Mouse (Mus musculus) forebrain, embryonic 10.5 days (tissue): ENCODE measurements around the gene Dmac1. TPM values are rescaled to one million over a fixed set of nuclear protein-coding genes. Genes with fewer than 3 reads are reported as not detected.
"Not testable (repeated sequence)": the region's sequence is repeated elsewhere in the genome, so short reads cannot be mapped to it uniquely, and the experiment has no call there.

Experiments used
- DNase-seq: peaks from one replicate; pipeline ENCODE4 v3.0.0-alpha.2; 2017; ENCODE audit warnings: low spot score; ENCODE audit errors: extremely low spot score
- H3K27ac ChIP-seq: fragments of 300-500 bp; sonication (generic); 2 replicates; pipeline ENCODE4 v1.5.1; 2016; ENCODE audit warnings: mild to moderate bottlenecking
- H3K27me3 ChIP-seq: fragments of 300-500 bp; sonication (generic); 2 replicates; pipeline ENCODE4 v1.6.1; 2016; ENCODE audit warnings: mild to moderate bottlenecking; ENCODE audit not compliant: poor library complexity, severe bottlenecking
- H3K36me3 ChIP-seq: fragments of 300-500 bp; sonication (generic); replicated peaks from 2 replicates; pipeline ENCODE4 v1.6.1; 2016; ENCODE audit warnings: mild to moderate bottlenecking, moderate library complexity
- H3K4me1 ChIP-seq: fragments of 300-500 bp; sonication (generic); 2 replicates; pipeline ENCODE4 v1.6.1; 2016
- H3K4me3 ChIP-seq: fragments of 300-500 bp; sonication (generic); 2 replicates; pipeline ENCODE4 v1.5.1; 2016; ENCODE audit warnings: mild to moderate bottlenecking, moderate library complexity
- H3K9me3 ChIP-seq: fragments of 300-500 bp; sonication (generic); 2 replicates; pipeline ENCODE4 v1.6.1; 2016; ENCODE audit warnings: mild to moderate bottlenecking, moderate library complexity
- WGBS: fragments of 180-500 bp; shearing (Covaris S2); methylation state at CpG from one replicate; pipeline ENCODE4 v1.1.7; 2016; 5-methylcytosine and 5-hydroxymethylcytosine counted together
- polyA plus RNA-seq: library from polyadenylated mRNA; unstranded; fragments of >200 nt; fragmentation: Nextera tagmentation; extraction: Ambion mirVana; gene quantifications from 2 replicates; pipeline ENCODE4 v1.2.1, GENCODE M21; 2016

Dmac1 gene
- polyA plus RNA-seq, 1 experiment from 2014 or later = 111 TPM

DNA sequence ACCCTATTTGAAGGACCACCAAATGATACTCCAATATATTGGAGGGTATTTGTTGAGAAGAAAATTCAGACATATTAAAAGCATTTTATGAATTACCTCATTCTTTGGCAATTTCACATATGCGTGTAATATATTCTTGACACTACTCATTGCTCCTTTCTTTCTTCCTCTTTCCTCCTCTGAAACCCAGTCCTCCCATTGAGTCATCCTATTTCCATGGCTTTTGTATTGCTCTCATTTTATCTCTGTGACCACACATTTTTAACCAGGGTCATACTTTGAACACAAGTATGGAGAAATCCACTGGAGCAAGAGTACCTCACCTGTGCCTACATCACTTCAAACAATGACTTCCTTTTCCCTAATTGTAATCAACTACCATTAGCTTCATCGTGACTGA, 13.9 kb downstream of the Dmac1 start:
- DNase-seq = no peak
- Histone ChIP-seq H3K4me3 (no peak overlapping the region), H3K27ac (no peak overlapping the region), H3K4me1 (no peaks in the 10 kb centered on the region), H3K9me3 (no peaks in the 10 kb centered on the region), H3K36me3 (no peaks in the 10 kb centered on the region), H3K27me3 (no peaks in the 10 kb centered on the region)
- 90% methylated on average over 2 of the region's 2 CpGs for WGBS

DNA sequence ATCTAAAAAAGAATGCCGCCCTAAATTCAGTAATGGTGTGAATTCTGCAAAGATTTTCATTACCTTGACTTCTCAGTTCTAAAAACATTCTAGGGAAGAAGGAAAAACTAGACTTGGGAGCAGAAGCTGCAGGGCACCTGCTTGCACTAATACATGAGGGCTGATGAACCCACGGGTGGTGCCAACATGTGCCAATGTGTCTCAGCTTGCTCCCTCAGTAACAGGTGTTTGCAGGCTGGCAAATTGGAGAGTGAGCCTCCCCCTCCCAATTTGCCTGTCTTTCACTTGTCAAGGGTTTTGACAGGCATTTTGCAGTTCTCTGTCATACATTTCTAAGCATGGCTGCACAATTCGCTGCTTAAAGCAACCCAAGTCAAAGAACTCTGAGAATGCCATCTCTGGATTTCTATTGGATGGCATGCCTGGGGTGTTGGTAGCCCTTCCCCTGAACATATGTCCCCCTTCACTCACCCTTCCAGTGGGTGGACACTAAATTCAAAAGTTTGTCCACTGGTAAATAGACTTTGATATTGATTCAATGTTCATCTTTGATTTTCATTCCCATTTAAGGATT, 14.5 kb downstream of the Dmac1 start:
- H3K4me3 ChIP-seq = no peak overlapping the region
- 85% methylated on average over 3 of the region's 3 CpGs for WGBS
- no peaks in the 10 kb centered on the region for H3K36me3 ChIP-seq
- no peaks in the 10 kb centered on the region for H3K27me3 ChIP-seq
- DNase-seq = no peak
- no peaks in the 10 kb centered on the region for H3K4me1 ChIP-seq
- H3K27ac ChIP-seq = no peak overlapping the region
- no peaks in the 10 kb centered on the region for H3K9me3 ChIP-seq

DNA sequence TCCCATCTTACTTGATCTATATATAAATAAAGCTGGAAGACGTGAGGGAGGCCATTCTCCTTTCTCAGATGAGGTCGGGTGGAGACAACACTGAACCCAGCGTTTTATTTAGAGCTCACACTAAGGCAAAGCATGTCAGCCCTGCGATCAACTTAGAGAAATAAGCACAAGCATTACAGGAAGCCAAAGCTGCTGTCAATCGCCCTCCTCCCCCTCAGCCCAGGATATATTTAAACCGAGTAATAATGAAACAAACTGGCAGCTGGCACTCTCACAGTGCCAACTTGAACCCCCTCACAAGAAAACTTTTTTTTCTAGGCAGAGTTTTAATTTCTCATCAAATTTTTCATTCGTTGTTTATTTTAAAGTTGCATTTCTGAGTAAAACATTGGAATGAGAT, 15.7 kb downstream of the Dmac1 start:
- Histone ChIP-seq H3K9me3 (no peaks in the 10 kb centered on the region), H3K27ac (no peak overlapping the region), H3K4me1 (no peaks in the 10 kb centered on the region), H3K27me3 (no peaks in the 10 kb centered on the region), H3K4me3 (no peak overlapping the region), H3K36me3 (no peaks in the 10 kb centered on the region)
- DNase-seq = no peak
- WGBS = 87% methylated on average over 7 of the region's 7 CpGs

DNA sequence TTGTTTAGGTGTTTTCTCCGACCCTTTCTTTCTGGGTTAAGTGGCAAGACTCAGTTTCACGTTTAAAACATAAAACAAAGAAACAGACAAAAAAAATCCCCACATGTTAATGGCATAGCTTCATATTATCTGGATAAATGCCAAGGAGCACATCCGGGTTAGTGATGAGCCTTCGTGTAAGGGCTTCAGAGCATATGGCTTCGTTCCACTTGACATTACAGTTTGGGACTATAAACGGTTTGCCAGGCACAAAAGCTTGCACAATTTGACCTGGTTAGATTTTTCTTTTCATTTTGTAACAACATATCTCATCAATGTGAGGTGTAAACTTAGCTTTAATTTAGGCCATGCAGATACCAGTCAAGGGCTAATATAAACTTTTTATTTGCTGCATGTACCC, 17.9 kb downstream of the Dmac1 start:
- H3K4me3 ChIP-seq = no peak overlapping the region
- no peaks in the 10 kb centered on the region for H3K27me3 ChIP-seq
- H3K27ac ChIP-seq = no peak overlapping the region
- DNase-seq = no peak
- H3K9me3 ChIP-seq = no peaks in the 10 kb centered on the region
- WGBS = 89% methylated on average over 6 of the region's 6 CpGs
- H3K36me3 ChIP-seq = no peaks in the 10 kb centered on the region
- H3K4me1 ChIP-seq = no peaks in the 10 kb centered on the region

DNA sequence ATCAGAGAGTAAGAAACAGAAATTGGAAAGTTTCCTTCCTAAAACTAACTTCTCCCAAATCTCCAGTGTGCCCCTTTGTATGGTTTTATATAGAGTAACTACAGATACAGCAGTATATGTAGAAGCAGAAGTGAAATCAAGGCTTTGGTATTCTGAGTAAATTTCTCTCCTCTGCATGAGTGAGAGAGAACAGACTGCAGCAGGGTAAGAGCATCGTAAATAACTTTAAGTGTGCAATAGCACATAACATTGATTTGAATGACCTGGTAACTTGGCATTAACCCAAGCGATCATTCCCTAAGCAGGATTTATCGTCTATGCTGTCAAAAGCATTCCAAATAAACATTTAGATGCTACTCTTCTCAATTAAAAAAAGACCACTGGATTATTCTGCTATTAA, 18.7 kb downstream of the Dmac1 start:
- Histone ChIP-seq H3K4me1 (no peaks in the 10 kb centered on the region), H3K27ac (no peak overlapping the region), H3K36me3 (no peaks in the 10 kb centered on the region), H3K9me3 (no peaks in the 10 kb centered on the region), H3K4me3 (no peak overlapping the region), H3K27me3 (no peaks in the 10 kb centered on the region)
- no peak for DNase-seq
- 95% methylated on average over 3 of the region's 3 CpGs for WGBS

DNA sequence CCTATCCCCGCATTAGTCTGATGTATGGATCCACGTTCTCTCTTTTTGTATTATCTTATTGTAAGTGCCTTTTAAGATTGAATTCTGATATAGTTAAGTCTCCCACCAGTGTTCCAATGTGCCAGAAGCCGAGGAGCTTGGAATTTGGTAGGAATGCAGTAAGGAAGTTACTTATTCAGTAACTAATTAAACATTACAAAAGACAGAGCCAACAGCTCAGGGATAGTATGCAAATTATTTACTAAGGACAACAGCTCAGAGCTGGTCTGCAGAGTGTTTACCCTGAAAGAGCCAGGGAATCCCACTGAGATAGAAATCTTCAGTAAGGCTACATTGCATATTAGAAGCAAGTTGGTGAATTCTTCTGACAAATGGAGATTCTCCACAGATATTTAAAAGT, 43.5 kb downstream of the Dmac1 start:
- not testable (repeated sequence) for H3K27me3 ChIP-seq, H3K9me3 ChIP-seq, H3K36me3 ChIP-seq, H3K27ac ChIP-seq, DNase-seq, H3K4me1 ChIP-seq, H3K4me3 ChIP-seq
- 27% methylated on average over 3 of the region's 3 CpGs for WGBS
